Mouse (Mus musculus): ENCODE data around the gene Pak7.
A peak's percentile ranks its signal among the peaks of the same experiment; 100 is the strongest.
"Not testable (repeated sequence)": the region's sequence is repeated elsewhere in the genome, so short reads cannot be mapped to it uniquely, and the experiment has no call there.

Gene Pak7

DNA sequence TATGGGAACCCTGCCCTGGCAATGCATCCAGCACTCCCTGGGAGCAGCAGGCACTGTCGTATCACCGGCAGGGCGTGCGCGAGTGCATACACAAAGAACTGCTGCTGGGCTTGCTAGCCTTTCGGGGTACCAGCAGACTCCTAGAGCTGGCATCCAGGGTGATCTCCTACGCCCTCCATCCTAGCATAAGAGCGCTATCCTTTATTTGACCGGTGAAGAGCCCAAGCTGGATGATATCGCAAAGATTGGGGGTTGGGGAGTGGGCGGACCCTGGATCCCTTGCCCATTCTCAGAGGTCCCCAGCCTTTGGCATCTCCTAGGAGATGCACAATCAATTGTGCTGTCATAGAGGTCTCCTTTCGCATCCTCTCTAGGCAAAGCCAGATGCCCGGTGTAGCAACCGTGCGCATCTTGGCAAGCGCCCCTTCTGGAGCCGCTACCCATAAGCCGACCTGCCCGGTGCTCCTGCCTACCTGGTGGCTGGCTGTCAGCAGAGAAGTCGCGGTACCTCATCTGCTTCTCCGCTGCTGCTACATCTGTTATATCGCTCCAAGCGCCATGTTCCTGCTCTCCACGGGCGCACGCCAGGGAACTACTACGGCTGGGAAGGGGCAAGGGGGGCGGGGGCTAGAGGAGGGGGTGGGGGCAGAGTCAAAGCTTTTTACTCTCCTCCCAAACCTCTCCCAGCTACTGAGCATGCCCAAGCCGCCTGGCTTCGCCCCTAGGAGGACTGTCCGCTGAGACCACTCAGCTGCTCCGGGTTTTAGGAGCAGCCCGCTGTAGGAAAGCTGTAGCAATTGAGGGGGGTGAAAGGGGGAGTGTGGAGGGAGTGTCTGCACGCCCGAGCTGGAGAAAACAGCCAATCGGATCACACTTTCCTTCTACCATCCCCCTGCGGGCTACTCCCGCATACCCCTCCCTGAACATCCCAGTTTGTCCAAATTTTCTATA, at the start of gene Pak7:
Gene Pak7 (minus strand): TSS at position 787 of the 951 bp plus-strand sequence.
- peak; percentile 88 for DNase-seq

DNA sequence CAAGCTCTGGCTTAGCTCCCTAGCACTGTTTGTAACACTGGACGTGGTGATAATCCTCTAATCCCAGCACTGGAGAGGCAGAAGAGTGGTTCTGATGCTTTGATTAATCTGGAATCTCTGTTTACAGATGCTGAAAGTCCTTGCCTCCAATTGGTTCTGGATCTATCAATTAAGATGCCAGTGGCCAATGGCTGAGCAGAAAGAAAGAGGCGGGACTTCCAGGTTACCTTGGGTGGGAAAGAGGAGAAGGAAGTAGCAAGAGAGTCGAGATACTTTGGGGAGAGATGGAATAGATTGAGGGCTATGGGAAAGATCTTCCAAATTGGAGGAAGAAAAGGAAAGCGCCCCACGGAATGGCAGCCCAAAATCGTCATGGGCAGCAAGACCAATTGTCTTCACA, 37.8 kb upstream of the Pak7 start:
- no peak for DNase-seq

DNA sequence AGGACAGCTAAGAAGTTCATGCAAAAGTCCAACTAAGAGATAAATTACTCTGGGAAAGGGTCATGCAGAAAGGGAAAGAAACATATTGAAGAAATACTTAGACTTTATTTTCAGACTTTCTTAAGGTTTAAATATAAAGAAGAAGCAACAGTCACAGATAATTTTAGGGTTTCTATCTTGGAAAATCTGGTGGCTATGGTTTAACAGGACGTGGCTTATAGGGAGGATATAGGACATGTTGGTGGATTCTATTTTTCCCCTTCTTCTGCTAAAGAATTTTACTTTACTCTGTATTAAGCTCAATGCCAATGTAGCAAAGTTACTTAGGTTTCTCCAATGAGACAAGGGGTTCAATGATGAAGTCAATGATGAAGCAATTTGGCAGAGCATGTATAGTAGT, 31.8 kb upstream of the Pak7 start:
- DNase-seq = no peak

DNA sequence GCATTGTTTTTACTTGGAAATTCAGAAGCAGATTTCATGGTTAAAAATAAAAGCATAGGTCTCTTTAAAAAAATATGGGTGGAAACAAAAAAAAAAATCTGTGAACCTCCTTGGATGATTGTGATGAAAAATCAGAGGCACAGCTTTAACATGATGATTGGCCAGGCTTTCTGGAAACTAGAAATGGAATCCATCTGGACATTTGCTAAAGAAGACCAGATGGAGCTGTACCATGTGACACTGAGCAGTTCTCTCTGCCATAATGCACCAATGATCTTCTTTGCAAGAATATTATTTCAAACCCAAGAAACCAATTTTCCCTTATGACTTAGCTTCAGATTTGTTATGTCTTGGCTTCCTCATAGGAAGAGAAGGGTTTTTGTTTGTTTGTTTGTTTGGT, 28.6 kb upstream of the Pak7 start:
- no peak for DNase-seq

DNA sequence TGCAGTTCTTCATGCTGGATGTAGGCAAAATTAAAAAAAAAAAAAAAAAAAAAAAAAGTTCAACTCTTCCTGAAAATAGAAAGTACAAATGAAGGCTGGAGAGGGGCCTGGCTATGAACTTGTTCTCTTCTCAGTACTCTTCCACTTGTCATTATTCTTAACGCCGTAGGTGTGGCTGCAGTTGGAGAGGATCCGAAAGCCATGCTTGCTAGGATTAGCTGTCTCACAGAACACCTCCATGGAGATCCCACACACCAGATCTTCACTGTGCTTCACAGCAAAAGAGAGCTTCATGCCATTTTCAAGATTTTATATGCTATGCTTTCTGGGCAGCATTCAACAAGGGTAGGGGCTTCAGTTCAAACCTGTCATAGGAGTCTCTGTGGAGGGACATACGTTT, 14.8 kb upstream of the Pak7 start:
- DNase-seq = no peak

DNA sequence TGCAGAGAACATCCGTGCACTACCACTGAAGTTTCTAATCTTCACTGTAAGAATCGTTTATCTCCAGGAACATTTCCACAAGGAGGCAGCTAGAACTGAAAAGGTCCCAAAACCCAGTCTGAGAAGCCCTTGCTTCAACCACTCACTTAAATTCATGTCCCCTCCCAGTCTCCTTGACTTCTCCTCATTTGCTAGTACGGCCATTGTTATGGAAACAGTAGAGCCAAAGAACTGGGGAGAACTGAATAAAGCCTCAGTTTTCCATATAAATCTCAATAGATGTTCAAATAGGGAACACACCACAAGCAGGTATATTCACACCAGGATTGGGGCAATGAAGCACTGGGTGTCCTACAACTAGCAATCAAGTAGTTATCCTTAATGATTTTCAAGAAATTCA, 12.4 kb downstream of the Pak7 start:
- no peak for DNase-seq

DNA sequence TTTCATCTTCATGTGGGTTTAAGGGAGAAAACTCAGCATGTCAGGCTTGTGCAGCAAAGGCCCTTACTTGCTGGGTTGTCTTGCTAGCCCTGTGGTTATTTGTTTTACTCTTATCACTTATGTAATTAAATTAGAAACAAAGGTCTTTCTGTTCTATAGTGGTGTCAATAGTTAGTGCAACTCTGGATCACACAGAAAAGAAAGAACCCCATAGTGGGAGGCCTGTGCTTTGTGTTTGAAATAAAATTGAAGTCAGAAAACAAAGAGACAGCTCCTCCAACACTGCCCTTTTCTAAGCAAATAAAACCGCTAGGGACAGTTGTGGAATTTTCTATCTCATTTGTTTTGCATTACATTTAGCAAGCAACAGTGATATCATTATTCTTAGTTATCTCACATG, 15.4 kb downstream of the Pak7 start:
- DNase-seq = no peak

DNA sequence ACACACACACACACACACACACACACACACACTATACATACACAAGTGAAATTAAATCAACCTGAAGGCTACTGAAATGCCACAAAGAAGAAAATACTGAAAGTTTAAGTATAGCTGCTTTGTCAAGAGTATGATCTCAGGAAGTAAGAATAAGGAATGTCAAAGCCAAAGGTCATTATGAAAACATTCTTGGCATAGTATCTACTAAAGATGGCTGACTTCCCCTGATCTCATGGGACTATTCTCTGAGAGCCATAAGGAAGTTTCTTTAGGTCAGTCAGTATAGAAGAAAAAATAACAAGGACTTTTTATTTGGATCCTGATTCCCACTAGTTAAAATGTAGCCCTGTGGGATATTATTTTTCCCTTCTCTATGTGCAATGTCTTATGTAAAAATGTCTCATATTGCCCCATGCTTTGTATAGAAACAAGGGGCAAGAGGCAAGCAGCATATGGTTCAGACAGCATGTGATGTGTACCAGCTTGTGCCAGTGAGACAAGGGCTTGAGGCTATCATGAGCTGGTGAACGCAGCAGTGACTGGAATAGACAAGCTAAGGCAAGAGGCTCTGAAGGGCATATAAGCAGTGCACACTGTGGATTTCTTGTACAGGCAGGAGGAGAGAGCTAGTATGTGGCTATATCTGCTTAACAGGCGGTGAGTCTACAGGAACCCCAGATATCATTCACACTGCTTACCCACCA, 36.2 kb downstream of the Pak7 start:
- peak; percentile 31 for DNase-seq

DNA sequence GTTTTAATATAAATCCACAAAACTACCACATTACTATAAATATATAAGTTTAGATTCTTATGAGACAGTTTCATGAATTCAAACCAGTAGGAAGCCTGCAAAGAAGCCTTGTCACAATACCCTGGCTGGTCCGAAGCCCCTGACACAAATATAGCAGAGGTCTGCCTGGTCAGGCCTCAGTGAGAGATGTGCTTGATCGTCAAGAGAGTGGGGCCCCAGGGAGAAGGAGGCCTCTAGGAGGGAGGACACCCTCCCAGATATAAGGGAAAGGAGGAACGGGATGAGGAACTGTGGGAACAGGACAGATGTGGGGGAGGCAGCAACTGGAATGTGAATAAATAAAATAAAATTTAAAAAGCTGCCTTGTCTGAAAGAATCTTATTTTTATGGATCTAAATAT, 37.3 kb downstream of the Pak7 start:
- DNase-seq = no peak

DNA sequence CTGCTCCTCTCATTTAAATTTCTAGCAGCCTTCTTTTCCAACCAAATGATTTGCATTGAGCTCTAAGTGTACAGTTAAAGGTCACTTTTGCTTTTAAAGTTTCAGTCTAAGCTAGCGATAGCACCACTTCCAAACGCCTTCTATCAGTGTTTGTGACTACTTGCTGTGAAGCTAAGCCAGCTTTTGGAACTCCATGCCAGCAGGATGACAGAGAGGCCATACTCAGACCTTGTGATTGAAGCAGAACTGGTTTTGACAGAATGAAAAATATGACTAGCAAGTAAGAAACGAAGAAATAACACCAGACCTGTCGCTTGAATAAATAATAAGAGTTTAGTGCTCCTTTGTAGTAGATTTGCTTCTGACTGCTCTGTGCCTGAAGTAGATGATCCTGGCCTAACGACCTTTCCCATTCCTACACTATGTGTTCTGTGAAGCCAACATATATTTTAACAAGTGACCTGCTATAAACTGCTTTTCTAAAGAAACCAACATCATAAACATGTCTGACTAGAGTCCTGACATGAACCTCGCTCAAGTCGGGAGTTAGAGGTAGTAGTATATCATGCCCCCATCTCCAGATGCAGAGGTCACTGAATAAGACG, 38.0 kb downstream of the Pak7 start:
- DNase-seq = no peak

DNA sequence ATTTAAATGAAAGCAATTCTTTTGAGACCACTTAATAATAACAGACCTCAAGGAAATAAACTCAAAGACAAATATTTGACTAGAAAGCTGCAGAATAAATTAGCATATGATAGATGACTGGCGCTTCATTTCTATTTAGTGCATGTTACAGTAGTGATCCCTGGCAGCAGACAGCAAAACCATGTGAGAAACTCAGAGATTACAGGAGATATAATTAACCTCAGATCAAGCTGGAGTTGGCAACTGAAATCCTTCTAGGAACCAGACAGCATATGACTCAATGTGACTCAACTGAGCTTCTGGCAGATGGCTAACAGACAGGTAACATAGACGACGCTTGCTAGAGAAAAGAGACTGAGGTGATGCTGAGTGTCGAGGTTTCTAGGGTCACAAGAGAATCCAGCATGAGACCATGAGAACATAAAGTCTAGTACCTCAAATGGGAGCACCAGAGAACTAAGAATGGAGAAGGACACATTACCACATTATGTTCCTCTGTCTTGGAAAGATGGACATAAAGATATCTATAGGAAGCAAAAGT, 43.5 kb downstream of the Pak7 start:
- peak; percentile 16 for DNase-seq

DNA sequence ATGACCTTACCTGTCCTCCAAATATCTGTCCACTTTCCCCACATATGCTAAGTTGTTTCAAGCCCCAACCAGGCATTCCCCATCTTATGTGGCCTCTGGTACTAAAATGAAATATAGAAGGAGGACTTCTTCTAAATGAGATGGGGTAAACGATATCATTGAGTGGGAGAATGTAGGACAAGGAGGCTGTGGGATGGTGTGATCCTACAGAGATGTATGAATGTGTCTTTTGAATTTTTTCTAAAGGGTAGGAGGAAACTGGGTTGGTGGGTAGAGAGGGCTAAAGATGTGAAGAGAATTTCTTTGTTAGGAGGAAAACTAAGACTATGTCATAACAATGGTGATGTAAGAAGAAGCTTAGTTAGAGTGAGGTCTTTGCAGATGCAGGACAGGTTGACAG, 57.8 kb downstream of the Pak7 start:
- DNase-seq = no peak

DNA sequence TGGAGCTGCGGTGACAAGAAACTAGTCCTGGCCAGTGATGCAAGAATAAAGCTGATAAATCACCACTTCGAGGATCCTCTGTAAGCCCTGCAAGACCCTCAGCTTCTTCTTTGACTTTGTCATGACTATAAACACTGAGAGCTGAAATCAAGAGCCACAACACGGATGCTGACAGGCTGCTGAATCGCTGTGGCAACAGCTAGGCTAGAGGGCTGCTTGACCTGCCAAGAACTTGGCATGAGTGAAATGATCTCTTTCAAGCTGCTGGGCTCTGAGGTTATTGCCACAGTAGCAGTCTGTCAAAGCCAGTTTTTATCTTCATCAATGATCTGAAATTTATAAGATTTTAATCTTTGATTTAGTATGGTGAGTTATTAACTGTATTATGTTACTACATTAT, 62.1 kb downstream of the Pak7 start:
- DNase-seq = peak; percentile 52

DNA sequence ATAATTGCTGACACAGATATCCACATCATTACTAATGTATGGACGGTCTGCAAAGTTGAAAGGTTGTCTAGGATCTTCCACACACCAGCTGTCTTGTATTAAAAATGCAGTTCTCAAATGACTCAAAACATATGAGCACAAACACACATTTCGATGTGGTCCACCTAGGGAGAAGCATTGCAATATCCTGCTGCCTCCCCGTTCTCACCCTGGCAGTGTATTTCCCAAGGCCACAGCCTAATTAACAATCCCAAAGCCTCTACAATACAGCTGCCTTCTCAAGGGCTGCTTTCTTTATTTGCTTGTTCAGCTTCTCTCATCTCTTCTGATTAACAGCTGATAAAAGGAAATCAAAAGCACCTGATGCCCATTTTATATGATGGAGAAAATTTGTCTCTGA, 78.5 kb downstream of the Pak7 start:
- DNase-seq = no peak

DNA sequence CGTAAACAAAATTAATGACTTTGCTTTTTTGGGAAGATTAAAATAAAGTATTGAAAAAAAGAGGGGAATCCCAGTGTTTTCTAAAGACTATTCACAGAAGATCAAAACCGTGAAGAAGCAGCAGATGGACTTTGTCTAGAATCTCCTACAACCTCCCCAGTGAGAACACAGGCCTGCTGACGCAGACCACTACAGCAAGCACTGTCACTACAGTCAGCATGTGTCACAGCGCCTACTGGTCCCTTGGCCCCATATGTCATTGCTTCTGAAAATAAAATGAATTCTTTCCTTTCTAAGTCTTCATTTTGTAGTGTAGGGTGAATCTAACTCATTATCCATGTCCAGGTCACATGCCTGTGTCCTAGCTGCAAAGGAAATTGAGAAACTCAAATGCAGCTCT, 79.0 kb downstream of the Pak7 start:
- no peak for DNase-seq

DNA sequence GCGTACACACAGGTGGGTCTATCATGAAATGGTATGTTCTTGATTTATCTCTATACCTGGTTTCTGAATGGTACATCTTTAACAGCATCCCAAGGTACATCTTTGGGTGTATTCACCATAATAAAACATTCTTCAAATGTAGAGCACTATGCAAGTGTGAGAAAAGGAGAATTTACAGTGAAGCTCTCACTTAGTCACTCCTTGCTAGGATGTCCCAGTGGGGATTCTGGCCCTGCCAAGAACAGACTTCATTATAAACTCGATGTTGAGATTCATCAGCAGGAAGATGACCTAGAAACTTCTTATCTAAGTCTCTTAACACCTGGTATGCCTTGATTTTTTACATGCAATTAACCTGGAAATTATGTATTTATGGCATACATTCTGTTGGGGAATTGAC, 85.6 kb downstream of the Pak7 start:
- peak; percentile 59 for DNase-seq

DNA sequence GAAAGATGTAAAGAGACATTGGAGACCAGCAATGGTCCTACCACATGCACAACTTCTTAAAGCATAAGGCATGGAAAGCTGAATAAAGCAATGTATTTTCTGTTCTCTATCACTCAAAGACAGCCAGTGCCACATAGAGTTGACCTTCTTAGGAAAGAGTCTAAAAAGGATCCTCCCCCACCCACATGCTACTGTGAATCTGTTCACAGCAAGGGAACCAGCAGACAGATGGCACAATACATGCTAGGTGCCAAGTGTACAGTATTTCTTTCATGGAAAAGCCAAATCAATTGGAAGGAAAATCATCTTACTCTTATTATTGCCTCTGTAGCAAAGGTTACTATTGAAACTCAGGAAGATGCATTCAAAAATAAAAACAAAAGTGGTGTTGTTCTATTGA, 86.4 kb downstream of the Pak7 start:
- peak; percentile 85 for DNase-seq

DNA sequence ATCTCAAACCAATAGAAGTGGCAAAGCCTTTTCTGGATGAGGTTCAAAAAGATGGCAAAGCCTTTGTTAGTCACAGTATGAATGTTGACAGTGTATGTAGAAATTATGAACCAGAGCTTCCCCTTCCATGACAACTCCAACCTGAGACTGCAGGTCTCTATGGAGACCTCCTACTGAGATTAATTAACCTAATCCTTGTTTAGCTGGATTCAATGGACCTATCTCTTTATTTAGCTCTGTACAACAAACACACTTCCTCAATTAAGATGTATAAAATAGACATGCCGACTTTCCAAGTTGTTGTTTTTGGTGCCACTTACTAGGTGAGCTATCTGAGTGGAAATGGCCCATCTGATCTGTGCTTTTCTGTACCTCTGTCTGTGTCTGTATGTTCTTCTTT, 90.4 kb downstream of the Pak7 start:
- no peak for DNase-seq

DNA sequence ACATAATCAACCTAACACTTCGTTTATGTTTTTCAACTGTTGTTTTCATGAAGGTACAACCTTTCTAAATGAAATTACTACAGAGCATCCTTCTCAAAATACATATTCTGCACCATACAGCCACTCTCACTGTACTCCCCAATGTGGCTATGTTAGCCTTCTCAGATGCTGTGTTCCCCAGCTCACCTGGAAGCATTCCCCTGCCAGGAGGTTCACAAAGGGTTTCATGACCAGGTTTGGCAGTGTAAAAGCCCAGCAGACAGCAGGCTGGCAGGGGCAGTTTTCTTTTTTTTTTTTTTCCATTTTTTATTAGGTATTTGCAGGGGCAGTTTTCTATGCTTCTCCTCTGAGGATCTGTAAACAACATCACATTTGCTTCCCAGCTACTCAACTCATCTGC, 105.7 kb downstream of the Pak7 start:
- peak; percentile 53 for DNase-seq

DNA sequence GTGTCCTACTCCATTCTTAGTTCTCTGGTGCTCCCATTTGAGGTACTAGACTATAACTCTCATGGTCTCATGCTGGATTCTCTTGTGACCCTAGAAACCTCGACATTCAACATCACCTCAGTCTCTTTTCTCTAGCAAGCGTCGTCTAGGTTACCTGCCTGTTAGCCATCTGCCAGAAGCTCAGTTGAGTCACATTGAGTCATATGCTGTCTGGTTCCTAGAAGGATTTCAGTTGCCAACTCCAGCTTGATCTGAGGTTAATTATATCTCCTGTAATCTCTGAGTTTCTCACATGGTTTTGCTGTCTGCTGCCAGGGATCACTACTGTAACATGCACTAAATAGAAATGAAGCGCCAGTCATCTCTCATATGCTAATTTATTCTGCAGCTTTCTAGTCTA, 145.8 kb downstream of the Pak7 start:
- DNase-seq = not testable (repeated sequence)

DNA sequence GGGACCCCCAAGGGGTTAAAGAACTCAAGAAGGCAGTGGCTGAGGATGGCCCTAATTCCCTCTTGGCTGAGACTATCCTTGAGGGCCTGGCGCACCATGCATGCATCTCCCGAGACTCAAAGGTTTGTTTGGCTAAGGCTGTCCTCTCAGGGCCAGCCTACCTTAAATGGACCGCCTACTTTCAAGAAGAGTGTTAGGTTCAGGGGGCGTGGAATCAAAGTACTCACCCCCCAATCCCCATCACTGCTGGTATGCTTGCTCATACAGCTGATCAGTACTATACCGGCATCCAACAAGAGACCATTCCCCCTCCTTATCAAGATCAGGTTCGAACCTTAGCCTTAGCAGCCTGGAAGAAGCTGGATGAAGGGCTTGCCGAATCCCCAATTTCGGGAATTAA, 156.5 kb downstream of the Pak7 start:
- no peak for DNase-seq

DNA sequence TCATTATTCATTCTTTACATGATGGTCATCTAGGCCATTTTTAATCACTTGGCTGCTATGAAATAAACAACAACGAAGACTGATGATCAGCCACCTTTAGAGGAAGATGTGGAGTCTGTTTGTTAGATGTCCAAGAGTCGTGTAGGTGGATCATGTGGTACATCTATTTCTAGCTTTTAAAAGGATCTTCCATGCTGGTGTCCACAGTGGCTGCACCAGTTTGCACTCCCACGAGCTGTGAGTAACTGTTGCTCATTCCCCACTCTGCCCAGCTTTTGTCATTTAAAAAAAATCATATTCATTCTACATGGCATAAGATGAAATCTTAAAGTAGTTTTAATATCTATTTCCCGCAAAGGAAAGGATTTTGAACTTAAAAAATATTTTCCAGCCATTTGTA, 183.7 kb downstream of the Pak7 start:
- DNase-seq = no peak

DNA sequence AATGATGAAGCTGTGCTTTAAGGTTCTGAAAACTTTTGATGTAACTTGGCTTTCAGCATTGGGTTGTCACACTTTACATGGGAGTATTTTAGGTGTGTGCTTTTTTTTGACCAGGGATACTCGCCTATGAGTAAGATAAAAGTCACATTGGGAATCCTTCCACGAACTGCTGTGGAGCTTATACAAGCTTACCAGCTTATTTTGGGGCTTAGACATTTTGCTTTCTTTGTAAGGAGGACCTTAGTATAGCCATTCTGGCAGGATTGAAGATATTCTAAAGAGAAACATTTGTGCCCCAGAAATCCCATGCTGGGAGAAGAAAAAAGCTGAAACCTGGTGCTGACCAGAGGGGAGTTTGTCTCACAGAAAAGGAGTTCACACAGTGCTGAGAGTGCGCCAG, 212.7 kb downstream of the Pak7 start:
- no peak for DNase-seq

DNA sequence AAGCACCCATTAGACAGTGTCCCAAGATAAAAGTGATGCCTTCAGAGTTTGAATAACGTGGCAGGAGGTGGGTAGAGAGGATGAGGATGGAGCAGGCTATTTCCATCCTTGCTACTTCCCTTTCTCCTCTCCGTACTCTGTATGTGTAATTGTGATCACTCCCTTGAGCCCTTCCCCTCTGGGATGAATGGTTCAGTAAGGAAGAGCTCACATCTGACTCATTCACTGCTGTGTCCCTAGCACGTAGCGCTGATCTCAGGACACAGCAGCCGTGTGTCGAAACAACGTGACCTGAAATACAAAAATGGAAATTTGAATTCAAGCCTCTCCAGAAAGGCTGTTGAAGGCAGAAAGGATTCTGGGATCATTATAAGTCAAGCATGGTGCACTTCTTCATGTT, 237.0 kb downstream of the Pak7 start:
- no peak for DNase-seq

Data from cerebellum, adult 11-12 months (tissue).